Mouse (Mus musculus) CD4-positive, CD25-positive, alpha-beta regulatory T cell, adult 4 months (primary cell): Measurements from ENCODE around the gene Esrrg. TPM values are rescaled to one million over a fixed set of nuclear protein-coding genes. Genes with fewer than 3 reads are reported as not detected.

ENCODE experiments used
- ATAC-seq: one replicate; pipeline ENCODE4 v1.8.0; 2017
- polyA plus RNA-seq, 2 experiments: library from polyadenylated mRNA; unstranded; fragments of 100-300 nt; shearing (Covaris generic); gene quantifications; one replicate each; pipeline ENCODE4 v1.2.1; 2017

Gene Esrrg
- polyA plus RNA-seq, 2 experiments from 2014 or later: not detected

DNA sequence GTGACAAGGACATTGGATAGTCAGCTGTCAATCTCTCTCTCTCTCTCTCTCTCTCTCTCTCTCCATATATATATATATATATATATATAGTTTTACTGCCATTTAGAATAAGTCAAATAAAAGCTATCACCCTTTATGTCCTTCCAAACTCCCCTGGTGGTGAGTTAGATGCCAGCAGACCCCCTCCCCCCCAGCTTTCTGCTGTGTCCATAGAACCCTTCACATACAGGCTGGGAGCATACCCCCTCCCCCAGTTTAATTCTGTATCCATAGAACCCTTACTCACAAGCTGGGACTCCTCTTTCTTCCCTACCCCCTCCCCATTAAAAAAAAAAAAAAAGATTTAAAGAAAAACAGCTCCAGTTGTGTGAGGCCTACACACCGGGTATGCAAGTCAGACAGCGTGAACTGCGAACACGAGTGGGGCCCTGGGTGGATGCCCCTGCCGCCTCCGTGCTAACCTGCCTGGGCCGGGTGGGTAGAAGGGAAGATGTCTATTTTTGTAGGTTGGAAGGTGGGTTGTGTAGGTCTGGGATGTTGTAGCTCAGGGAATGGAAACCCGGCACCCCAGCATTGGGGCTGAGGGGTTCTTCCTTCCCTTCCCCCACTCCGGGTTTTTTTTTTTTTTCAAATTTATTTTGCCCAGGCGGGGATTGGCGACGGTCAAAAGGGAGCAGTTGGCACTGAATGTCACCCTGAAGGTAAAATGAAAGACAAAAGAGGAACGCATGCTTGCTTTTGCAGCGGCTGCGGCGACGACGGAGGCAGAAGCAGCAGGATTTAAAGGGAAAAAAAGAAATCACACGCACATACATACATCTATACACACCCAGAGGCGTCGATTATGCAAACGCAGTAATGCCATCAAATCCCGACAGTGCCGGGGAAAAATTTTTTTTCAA lies 42.4 kb downstream of the Esrrg start:
- no peak for ATAC-seq

DNA sequence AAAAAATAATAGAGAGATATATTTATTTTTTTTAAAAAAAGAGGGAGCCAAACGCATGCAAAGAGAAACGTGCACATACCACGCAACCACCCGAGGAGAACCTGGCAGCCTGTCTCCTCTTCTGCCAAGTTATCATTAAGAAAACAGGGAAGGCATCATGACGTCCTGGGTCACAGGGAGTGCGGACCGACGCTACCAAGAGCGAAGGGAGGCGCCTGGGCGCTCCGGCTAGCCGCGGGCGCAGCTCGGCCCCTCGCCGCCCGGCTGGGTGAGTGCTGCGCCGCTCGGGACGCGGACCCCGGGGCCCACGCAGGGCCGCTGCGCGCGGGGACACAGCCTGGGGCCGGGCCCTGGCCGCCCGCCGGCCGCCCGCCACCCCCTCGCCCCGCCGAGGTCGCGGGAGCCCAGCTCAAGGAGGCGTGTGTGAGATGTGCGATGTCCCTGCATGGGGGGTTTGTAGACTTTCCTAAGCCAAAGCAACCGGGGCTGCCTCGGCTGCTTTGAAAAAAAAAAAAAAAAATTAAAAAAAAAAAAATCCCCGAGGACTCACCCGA lies 43.2 kb downstream of the Esrrg start:
- no peak for ATAC-seq

DNA sequence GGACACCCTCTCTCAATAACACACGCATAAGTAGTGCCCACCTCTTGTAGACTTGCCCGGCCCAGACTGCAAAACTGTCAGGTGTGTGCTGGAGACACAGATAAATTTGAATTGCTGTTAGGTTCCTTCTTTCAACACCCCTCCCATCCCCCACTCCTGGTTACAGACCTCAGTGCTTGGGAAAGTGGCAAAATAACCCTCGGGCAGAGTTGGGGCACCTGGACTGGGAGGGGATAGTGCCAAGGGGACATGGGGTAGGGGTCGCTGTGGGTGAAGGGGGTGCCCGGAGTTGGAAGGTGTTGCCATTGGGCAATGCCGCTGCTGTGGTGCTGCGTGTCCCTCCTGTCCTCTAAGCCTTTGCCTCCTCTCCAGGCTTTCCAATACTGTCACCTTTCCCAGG lies 43.9 kb downstream of the Esrrg start:
- ATAC-seq: no peak

DNA sequence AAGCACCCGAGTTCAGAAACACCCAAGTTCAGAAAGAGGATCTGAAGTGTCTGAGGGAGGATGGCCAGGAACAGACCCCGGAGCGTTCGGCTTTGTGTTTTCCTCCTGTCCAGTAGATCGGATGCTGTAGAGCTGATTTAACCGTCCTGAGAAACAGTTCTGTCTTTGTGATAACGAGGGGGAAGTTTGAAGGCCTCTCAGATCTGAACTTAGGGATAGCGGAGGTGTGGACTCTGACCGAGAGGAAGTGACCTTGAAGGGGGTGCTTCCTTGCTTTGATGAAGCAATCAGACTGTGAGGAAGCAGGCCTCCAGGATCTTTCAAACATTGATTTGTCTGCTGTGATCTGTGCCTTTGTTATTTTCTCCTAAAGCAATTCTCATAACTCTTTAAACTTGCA lies 44.8 kb downstream of the Esrrg start:
- ATAC-seq: no peak

DNA sequence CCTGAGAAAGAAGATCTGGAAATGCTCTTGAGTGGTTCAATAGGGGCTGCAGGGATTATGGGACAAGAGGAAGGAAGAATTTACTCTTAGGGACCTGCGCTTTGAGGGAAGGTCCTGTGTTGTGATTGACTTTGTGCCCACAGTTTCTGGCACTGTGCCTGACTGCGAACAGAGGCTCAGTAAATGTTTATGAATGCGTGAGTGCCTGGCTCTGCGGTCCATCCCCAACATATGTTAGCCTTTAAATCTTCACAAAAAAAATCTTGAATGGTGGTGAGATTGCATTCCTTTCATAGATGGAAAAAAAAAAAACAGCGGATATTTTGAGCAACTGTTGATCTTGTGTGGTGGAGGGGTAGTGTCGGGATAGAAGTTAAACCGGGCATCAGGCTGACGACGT lies 52.4 kb downstream of the Esrrg start:
- no peak for ATAC-seq

DNA sequence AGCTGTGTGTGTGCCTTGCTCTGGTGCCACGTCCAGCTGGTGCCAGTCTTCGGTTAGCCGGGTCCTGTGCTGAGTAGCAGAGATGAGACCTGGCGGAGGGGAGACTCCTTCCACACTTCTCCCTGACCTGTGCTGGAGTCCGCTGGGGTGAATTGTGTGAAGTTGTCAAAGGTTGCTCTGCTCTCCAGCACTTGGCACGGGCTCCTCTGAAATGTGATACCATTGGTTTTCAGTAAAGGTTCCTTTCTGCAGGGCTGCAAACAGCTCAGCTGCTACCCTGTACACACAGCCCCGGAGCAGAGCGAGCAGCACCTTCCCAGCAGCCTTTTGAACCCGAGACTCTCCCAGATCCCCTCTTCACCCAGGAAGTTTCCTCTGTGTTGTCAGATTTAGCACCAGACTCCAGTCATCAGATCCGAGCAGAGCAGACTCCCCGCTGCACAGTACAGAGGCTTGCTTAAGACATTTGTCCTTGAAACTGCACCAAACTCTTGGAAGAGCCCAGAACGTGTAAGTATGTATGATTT lies 53.6 kb downstream of the Esrrg start:
- no peak for ATAC-seq

DNA sequence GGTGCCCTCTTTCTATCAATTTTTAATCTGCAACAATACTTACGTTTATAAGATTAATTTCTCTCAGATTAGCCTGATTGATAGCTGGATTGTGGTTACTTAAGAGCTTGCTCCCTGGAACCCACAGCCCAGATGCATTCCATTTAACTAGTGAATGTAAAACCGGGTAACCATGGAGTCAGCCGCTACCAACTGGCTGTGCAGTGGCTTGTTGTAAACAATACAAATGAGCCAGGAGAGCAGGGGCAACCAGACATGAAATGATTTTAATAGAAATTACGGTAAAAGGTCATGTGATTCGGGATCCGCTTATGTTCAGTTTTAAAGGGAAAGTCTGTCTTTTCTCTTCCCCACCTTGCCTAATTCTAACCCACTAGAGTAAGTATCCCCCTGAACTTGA lies 54.8 kb downstream of the Esrrg start:
- no peak for ATAC-seq

DNA sequence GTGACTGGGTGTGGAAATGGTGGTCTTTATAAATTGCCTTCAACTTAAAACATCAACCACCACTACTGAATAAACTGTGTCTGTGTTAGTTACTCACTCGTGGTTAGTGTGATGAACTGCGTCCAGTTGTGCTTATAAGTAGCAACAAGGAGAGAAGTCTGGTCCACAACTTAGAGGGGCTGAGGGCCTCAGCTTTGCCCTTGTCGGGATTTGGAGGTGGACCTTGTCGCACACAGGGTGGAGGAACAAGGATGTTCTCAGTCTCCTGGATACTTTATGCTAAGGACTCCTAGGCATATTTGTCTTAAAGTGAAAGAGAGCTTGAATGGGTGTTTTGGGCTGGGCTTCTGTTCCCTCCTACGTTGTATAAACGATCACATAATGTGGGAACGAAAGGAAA lies 55.7 kb downstream of the Esrrg start:
- ATAC-seq: no peak

DNA sequence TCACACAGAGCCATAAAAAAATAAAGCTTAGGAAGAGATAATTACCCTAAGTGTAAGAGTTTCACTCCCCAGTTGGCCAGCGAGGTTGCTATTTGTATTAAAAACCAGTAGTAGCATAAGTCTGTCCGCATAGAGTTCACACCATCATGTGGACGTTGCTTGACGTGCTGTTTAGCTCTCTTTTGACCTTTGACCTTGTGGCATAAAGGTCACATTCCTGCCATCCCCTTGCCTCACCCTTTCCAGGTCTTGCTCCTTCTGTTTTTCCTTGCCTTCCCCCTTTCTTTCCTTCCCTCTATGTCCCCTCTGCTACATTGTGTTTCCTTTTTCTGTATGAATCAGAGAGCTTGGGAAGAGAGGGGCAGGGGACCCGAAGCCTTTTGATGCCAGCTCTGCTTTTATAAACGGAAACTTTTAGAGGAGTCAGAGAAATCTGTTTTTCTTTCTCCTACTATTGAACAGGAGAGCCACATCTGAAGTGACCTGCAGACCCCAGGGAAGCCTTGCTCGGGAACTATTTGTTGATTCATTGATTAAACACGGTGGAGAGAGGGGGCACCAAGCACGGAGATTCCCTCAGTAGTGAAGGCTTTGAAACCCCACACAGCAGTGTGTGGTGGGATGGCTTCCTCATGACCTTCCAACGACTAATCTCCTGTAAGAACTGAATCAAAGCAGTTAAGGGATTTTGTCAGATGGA lies 57.5 kb downstream of the Esrrg start:
- ATAC-seq: no peak

DNA sequence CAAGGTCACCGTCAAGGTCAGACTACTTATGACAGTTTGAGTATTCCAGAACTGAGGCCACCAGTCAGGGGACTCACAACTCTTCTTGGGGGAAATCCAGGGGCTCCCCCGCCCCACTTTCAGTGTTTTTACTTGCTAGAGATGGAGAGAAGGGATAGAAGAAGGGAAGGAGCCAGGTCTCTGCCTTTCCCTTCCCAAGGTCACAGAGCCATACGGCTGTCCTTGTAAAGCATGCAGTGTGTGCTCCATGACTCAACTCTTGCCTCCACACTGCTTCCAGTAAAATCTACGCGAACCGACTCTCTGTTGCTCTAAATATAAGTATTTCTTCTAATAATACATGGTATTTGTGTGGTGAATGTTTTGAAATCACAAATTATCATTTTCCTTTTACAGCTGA lies 61.2 kb downstream of the Esrrg start:
- no peak for ATAC-seq

DNA sequence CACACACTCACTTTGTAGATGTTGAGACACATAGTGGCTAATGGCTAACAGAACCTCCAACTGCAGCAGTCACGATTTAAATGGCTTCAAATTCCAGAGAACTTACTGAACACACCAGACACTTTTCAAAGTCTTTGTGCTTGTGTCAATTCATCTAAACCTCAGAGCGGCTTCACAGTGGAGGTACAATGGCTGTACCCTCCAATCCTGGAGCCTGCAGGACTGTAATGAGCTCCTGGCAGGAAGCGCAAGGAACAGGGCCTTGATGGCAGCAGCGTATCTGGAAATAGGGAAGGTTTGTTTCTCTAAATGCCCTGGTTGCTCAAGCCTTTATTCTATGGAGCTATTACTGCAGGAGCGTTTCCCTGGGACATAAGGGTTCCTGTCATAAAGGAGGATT lies 63.9 kb downstream of the Esrrg start:
- no peak for ATAC-seq

DNA sequence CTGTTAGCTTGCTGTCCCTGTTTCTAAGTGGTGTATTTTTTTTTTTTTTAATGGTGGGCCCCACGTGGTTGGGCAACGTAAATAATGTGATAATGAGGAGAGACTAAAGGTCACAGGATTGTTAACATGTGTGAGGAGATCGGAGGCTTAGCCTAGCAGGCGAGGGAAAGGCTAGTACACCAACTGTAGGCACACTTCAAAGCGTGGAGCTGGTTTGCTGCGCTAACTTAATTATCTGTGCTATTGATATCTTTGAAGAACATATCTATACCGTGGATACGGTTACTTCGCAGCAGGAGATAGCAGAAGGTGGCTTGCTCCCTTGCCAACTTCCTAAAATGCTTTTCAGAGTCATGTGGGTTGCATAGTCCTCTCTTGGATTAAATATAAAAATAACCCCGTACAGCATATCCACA lies 66.2 kb downstream of the Esrrg start:
- no peak for ATAC-seq

DNA sequence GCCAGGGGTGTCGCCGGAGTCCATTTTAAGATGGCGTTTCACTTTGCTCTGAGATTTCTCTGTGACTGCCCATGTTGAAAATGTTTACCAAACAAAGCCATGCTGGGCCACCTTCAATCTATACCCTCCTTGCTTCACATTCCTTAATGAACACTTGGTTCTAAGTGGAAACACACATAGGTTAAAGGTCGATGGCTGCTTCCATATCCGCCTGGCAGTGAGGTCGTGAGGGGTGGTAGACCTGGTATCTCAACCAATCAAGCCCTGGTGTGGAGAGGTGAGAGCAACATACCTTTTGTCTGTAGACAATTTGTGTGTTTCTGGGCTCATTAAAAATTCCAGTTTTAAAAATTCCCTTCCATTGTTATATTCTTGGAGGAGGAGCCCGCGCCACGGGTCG lies 68.0 kb downstream of the Esrrg start:
- no peak for ATAC-seq

DNA sequence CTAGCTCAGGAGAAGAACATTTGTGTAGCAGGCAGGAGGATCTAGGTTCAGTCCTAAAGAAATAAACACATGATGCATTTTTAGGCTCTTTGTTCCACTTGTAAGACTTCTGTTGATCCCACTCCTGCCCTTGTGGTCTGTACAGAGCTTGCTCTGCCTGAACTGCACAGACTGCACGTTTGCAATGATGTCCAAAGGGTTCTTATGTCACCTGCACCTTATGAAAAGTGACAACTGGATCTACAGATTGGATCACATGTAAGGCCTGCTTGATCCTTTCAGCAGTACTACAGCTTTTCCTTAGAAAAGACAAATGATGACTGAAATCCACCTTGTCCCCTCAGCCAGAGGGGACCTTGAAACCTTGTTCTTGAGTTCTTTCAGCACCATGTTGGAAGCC lies 70.7 kb downstream of the Esrrg start:
- no peak for ATAC-seq

DNA sequence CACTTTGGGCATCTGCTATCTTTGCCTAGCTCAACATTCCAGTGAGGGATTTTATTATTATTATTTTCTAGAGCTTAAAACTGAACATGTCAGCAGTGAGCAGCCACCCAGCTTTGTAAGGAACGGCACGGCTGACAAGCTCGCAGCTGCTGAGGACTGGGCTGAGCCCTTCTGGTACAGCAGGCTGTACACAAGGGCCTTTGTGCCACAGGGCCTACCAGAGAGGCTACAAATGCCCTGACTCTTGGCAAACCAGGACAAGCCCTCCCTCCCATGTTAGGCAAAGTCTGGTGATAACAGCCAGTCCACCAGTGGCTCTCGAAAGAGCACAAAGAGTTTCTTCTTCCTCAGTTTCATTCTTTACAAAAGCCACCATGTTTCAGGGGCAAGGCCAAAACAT lies 75.9 kb downstream of the Esrrg start:
- no peak for ATAC-seq

DNA sequence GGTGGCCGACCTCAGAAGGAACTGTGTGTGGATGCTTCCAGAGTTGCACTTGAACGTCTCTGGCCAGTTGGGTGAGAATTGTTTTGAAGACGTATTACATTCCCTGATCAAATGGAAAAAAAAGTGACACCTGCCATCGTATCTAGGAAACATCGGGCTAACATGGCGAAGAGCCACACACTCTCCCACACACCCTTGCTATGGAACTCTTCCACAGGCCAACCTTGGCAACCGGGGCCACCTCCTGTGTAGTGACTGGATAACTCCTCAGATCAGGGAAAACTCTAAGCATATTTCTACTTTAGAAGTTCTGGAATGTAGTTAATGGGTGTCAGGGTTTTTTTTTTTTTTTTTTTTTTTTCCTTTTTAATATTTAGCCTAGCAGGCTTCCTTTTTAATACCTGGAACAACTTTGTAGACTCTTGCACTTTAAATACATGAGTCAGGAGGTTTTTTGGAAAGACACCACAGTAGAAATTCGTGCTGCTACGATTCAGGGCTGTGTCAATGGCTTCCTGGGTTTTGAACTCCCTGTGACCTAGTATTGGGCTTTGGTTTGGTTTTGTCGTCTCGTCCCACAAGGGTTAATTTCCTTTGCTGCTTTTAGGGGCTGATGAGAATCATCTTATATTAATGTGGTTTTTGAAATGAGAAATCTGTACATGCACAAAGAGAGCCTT lies 83.4 kb downstream of the Esrrg start:
- no peak for ATAC-seq

DNA sequence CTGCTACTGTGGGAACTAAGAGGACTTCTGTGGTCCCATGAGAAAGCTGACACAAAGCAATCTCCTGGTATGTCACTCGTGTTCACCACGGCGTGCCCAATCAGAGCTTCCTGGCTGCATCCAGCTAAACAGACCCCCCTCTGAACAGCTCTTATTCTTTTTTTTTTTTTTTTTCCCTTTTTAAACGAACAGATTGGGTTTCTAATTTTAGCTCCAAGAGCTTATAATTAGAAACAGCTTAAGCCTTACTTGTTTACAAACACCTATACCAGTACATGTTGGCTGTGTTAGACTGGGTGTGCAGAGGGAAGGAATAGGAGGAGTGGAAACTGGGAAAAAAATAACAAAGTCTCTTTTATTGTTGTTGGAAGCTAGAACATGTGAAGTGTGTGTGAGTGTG lies 86.3 kb downstream of the Esrrg start:
- no peak for ATAC-seq

DNA sequence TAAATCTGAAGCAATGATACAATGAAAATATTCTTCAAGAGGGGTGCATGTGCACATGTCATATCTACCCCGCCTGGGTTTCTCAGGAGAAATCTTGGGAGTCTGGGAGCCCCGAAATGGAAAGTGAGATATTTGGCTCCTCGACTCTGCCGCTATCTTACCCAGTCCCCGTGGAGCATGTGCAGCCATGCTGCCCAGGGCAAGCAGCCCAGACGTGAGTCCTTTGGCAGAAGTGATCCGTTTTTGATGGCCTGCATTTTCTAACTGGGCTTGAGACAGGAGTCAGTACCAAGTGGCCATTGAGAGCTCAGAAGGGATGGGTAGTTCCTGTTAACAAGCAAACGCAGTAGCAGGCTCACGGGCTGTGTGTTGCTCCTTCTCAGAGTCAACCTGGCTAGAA lies 89.6 kb downstream of the Esrrg start:
- ATAC-seq: no peak

DNA sequence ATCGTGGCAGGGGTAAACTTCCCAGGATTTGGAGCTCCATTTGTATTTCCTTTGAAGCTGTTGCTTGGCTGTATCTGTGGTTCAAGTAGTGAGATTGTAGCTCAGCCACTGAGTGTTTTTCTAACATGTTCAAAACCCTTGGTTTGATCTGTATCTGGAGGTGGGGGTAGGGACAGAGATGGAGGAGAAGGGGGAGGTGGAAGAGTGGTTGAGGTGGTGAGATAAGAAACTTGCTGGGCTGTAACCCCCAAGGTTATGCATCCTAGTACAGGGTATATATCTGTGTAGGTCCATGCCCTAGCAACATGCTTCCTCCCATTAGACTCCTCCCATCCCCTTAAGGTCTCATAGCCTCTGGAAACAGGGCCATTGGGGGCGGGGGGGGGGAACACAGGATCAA lies 92.4 kb downstream of the Esrrg start:
- ATAC-seq: no peak

DNA sequence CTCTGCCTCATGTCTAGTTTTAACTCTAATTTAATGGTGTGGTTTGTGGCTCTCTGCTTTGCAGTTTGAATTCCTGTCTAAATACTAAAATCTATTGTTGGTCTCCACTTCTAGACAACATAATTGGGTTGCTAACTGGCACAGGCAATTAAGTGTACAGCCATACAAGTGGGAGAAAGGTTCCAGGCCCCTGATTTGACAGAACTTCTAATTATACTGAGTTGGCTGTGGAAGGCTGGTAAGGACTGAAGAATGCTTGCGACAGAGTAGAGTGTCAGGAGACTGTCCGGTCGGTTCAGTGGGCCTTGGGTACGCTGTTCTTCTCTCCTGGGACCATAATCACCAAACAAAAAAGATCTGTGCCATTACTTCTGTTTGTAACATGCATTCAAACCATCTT lies 96.3 kb downstream of the Esrrg start:
- no peak for ATAC-seq

DNA sequence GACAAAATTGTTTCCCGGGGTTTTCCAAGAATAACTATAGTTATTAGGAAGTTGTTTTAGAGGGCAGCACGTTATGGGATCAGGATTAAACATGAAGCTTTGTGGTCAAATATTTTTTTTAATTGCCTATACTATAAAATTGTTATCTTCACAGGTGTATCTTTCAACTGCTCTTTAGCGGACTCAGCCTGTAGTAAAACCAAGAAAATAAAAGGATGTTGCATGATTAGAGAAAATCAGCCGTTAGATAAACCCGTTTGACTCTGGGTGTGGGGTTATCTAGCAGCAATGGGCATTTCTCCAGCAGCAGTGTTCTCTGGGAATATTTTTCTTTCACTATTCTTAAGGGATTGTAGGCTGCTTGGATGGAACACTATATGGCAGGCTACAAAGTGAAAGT lies 96.8 kb downstream of the Esrrg start:
- no peak for ATAC-seq

DNA sequence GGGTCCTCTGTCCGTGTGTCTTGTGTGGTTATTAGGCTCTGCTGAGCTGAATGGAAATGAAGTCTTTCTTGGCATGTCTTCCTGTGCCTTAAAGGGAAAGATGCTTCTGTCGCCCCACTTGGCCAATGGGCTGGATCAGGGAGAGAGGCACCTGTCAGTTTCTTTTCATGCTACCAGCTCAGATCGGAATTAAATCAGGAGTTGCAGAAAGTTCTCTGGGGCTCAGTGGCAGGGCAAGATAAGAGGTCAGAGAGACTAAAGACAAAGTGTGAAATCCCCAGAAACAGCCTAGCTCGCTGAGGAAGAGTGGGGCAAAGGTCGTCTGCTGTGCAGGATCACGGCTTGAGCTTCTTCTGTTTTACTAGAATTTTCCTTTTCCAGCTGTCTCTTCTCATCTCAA lies 97.5 kb downstream of the Esrrg start:
- ATAC-seq: no peak

DNA sequence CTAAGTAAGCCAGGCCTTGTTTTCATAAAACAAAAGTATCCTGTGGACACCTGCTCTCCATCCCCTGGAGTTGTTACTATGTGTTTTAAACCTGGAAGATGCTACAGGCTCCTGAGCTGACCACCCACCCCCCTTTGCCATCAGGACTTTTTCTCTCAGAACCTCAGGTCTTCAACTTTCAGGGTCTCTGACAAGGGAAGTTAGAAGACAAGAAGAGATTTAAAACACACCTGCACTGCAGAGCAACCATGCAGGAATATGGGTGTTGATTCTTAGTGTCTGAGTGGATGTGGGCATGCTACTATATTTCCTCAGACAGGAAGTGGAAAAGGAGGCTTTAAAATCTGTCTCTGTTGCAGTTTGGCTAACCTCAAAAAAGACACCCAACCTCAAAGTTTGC lies 98.6 kb downstream of the Esrrg start:
- no peak for ATAC-seq
